Mouse (Mus musculus) hindbrain, embryonic 12.5 days (tissue): ENCODE data around the gene Pros1. TPM values are rescaled to one million over a fixed set of nuclear protein-coding genes. Genes with fewer than 3 reads are reported as not detected.
A peak's percentile ranks its signal among the peaks of the same experiment; 100 is the strongest.

Experiments used
- ATAC-seq: fragments of 200-750 bp; cut with Nextera tagmentation; 2 replicates; pipeline ENCODE4 v1.8.0; 2017; ENCODE audit warnings: moderate TSS enrichment; ENCODE audit not compliant: low FRiP score
- H3K27ac ChIP-seq: fragments of 300-500 bp; sonication (generic); 2 replicates; pipeline ENCODE4 v1.5.1; 2016; ENCODE audit warnings: mild to moderate bottlenecking
- H3K27me3 ChIP-seq: fragments of 300-500 bp; sonication (generic); 2 replicates; pipeline ENCODE4 v1.6.1; 2016; ENCODE audit warnings: mild to moderate bottlenecking
- H3K36me3 ChIP-seq: fragments of 300-500 bp; sonication (generic); 2 replicates; pipeline ENCODE4 v1.6.1; 2016; ENCODE audit warnings: mild to moderate bottlenecking
- H3K4me1 ChIP-seq: fragments of 300-500 bp; sonication (generic); 2 replicates; pipeline ENCODE4 v1.6.1; 2016
- H3K4me2 ChIP-seq: fragments of 300-500 bp; sonication (generic); replicated peaks from 2 replicates; pipeline ENCODE4 v1.6.1; 2016; ENCODE audit warnings: mild to moderate bottlenecking
- H3K4me3 ChIP-seq: fragments of 300-500 bp; sonication (generic); 2 replicates; pipeline ENCODE4 v1.5.1; 2016; ENCODE audit warnings: mild to moderate bottlenecking
- H3K9ac ChIP-seq: fragments of 300-500 bp; sonication (generic); 2 replicates; pipeline ENCODE4 v1.6.1; 2016; ENCODE audit warnings: mild to moderate bottlenecking, moderate library complexity
- H3K9me3 ChIP-seq: fragments of 300-500 bp; sonication (generic); replicated peaks from 2 replicates; pipeline ENCODE4 v1.6.1; 2016; ENCODE audit warnings: mild to moderate bottlenecking
- WGBS: fragments of 180-500 bp; shearing (Covaris S2); methylation state at CpG from one replicate; pipeline ENCODE4 v1.1.7; 2016; 5-methylcytosine and 5-hydroxymethylcytosine counted together
- polyA plus RNA-seq: library from polyadenylated mRNA; unstranded; fragments of >200 nt; fragmentation: Nextera tagmentation; extraction: Ambion mirVana; gene quantifications from 2 replicates; pipeline ENCODE4 v1.2.1, GENCODE M21; 2016

Gene Pros1
- 20.1 and 22.4 TPM in 2 replicates for polyA plus RNA-seq

DNA sequence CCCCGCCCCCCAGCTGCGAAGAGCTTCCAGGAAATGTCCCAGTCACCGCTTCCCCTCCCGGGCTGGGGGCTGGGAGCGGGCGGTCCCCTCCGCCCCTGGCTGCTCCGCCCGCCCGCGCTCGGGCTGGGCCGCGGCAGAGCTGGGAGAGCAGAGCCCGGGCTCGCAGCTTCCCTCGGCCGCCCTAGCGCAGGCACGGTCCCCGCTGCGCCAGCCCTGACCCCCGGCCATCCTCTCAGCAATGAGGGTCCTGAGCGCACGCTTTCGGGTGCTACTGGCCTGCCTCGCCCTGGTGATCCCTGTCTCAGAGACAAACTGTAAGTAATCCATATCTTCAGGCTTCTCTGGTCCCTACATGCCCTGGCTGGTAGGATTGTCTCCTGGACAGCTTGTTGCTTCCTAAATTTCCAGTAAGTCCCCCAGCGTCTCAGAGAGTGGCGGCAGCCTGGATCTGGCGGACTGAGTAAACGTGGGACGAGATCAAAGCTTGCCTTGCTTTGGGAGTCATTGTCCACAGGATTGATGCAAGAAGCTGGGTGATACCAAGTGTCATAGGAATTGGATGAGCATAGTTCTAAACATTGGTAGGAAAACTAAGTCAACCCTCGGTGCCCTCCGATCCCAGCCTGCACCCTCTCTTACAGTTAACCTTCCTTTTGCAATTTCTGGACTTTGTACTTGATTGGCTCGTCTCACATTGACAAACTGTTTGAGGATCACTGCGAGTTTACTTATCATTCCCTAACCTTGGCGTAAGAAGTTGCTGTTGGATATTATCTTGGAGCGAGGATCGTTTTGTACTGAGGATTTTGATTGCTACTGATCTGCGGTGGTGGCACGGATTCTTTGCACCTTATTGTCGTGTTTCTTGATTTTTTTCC is at the start of gene Pros1:
TSS of gene Pros1 (plus strand) at position 117 of the 878 bp plus-strand sequence.
- peak within 1 kb of the TSS; percentile 55 for H3K4me3 ChIP-seq
- H3K36me3 ChIP-seq = no peaks in the 10 kb centered on the region
- H3K4me2 ChIP-seq = peak within 1 kb of the TSS; percentile 76
- no peaks in the 10 kb centered on the region for H3K27me3 ChIP-seq
- peaks cover 7% of the 10 kb centered on the region; the same call in 1 of the 2 replicates for H3K4me1 ChIP-seq
- H3K9me3 ChIP-seq = no peaks in the 10 kb centered on the region
- 7% methylated on average over 29 of the region's 42 CpGs for WGBS
- peak; percentile 94 for ATAC-seq
- H3K27ac ChIP-seq = no peak within 1 kb of the TSS
- peak within 1 kb of the TSS; percentile 73 for H3K9ac ChIP-seq

DNA sequence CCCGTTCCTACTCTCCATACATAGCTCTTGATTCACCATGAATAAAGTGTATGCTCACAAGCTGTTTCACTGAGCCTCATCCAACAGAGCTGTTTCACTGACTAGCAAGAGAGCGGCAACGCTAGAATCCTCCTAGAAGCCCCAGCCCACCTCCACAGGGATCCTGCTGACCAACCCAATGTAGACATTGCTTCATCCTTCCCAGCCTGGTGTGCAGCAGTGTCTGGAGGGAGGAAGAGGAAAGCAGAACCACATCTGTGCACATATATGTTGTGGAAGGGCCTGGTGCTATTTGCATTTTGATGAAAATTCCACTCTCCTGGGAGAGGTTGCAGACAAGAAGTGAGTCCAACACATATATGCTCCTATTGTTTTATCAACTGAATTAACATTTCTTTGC is 49.5 kb upstream of the Pros1 start:
- Histone ChIP-seq H3K36me3 (peaks cover 13% of the 10 kb centered on the region; the same call in 1 of the 2 replicates), H3K4me2 (no peak overlapping the region), H3K27me3 (no peaks in the 10 kb centered on the region), H3K27ac (no peak overlapping the region), H3K4me3 (no peak overlapping the region), H3K4me1 (peaks cover 6% of the 10 kb centered on the region; the same call in 1 of the 2 replicates), H3K9ac (no peak overlapping the region), H3K9me3 (no peaks in the 10 kb centered on the region)
- no peak for ATAC-seq
- 91% methylated on average over 3 of the region's 3 CpGs for WGBS

- no peaks in the 10 kb centered on the region for H3K9me3 ChIP-seq
- H3K4me3 ChIP-seq = no peak overlapping the region
- WGBS = 70% methylated on average over 8 of the region's 8 CpGs
- no peak overlapping the region for H3K4me2 ChIP-seq
- H3K9ac ChIP-seq = no peak overlapping the region
- H3K4me1 ChIP-seq = peaks cover 6% of the 10 kb centered on the region; the same call in 1 of the 2 replicates
- H3K36me3 ChIP-seq = peaks cover 4% of the 10 kb centered on the region; the same call in 1 of the 2 replicates
- no peak overlapping the region for H3K27ac ChIP-seq
- no peaks in the 10 kb centered on the region for H3K27me3 ChIP-seq
- ATAC-seq = no peak
These were observed 46.7 kb upstream of the Pros1 start for GRCm38 (mm10) chr16:62807249-62807979.

DNA sequence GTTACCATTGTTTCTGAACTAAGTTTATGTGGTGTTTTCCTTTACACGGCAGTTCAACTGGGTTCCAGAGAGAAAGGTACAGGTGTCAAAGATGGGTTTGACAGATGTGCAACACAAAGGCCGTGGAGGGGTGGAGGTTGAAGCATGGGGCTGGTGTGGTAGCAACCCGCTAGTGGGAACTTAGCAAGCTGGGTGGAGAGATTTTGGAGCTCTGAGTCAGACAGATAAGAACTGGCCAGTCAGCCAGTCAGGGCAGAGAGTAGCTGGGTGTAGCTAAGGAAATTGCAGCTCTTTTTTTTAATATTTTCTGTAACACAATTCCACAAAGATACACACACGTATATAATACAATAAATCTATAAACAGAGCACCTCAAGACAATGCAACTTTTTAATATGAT is 43.3 kb upstream of the Pros1 start:
- WGBS = 92% methylated on average over 4 of the region's 4 CpGs
- Histone ChIP-seq H3K36me3 (no peaks in the 10 kb centered on the region; the same call in 1 of the 2 replicates), H3K9ac (no peak overlapping the region), H3K27me3 (no peaks in the 10 kb centered on the region), H3K27ac (no peak overlapping the region), H3K4me1 (peaks cover 6% of the 10 kb centered on the region; the same call in 1 of the 2 replicates), H3K4me2 (no peak overlapping the region), H3K4me3 (no peak overlapping the region), H3K9me3 (no peaks in the 10 kb centered on the region)
- no peak for ATAC-seq

DNA sequence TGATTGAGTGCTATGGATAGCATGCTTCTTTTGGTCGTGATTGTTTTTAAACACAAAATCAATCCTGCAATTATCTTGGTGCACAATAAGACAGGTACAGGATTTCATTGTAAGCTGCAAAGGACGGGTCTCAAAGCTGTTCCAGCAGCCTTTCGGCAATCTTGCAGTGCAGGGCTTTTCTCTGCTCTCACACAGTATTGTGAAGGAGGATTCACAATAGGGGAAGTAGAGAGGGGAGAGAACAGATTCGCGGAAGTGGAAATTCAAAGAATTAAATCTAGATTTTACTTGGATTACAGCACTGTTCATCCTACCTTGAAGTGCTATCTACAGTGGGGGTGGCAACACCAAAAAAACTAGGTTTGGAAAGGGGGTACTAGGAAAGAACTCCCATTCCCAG is 40.3 kb upstream of the Pros1 start:
- H3K4me1 ChIP-seq = no peaks in the 10 kb centered on the region
- H3K9ac ChIP-seq = no peak overlapping the region
- H3K27ac ChIP-seq = no peak overlapping the region
- ATAC-seq = no peak
- H3K4me3 ChIP-seq = no peak overlapping the region
- no peaks in the 10 kb centered on the region; the same call in 1 of the 2 replicates for H3K36me3 ChIP-seq
- no peaks in the 10 kb centered on the region for H3K27me3 ChIP-seq
- no peak overlapping the region for H3K4me2 ChIP-seq
- WGBS = 86% methylated on average over 5 of the region's 5 CpGs
- H3K9me3 ChIP-seq = no peaks in the 10 kb centered on the region

DNA sequence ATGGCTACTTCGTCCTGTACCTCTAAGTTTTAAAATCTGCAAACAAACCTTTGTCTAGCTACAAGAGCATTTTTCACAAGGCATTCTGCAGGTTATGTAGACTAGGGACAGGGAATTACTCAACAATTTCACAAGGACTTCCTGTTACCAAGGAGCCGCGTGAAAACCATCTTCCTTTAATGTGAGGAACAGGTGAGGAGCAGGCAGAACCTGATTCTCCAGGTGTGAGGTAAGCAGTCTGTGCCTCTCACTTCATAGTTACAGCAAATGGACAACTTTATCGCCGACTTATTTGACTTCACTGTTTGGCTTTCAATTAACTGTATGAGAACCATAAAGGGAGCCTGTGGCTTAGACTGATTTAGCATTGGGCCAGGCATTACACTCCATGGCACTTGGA is 39.6 kb upstream of the Pros1 start, which contains the start of gene Stx19:
TSS of gene Stx19 (plus strand) at position 186 of the 400 bp plus-strand sequence.
- WGBS = 89% methylated on average over 5 of the region's 5 CpGs
- Histone ChIP-seq H3K27me3 (no peaks in the 10 kb centered on the region), H3K27ac (no peak within 1 kb of the TSS), H3K9ac (no peak within 1 kb of the TSS), H3K4me1 (no peaks in the 10 kb centered on the region), H3K36me3 (no peaks in the 10 kb centered on the region; the same call in 1 of the 2 replicates), H3K9me3 (no peaks in the 10 kb centered on the region), H3K4me3 (no peak within 1 kb of the TSS), H3K4me2 (no peak within 1 kb of the TSS)
- no peak for ATAC-seq

GRCm38 (mm10) chr16:62822472-62822871 is 31.6 kb upstream of the Pros1 start:
- no peak overlapping the region for H3K4me2 ChIP-seq
- no peaks in the 10 kb centered on the region for H3K4me1 ChIP-seq
- WGBS = 92% methylated on average over 6 of the region's 6 CpGs
- H3K9ac ChIP-seq = no peak overlapping the region
- no peak overlapping the region for H3K4me3 ChIP-seq
- no peak overlapping the region for H3K27ac ChIP-seq
- ATAC-seq = no peak
- no peaks in the 10 kb centered on the region for H3K27me3 ChIP-seq
- H3K9me3 ChIP-seq = no peaks in the 10 kb centered on the region
- H3K36me3 ChIP-seq = peaks cover 3% of the 10 kb centered on the region; the same call in 1 of the 2 replicates

GRCm38 (mm10) chr16:62826156-62827001 is 27.7 kb upstream of the Pros1 start:
- Histone ChIP-seq H3K4me1 (no peaks in the 10 kb centered on the region), H3K9ac (no peak overlapping the region), H3K4me2 (no peak overlapping the region), H3K27ac (no peak overlapping the region), H3K36me3 (peaks cover 3% of the 10 kb centered on the region; the same call in 1 of the 2 replicates), H3K9me3 (no peaks in the 10 kb centered on the region), H3K27me3 (no peaks in the 10 kb centered on the region), H3K4me3 (no peak overlapping the region)
- peak; percentile 26; the same call in 1 of the 2 replicates for ATAC-seq
- WGBS = 78% methylated on average over 12 of the region's 12 CpGs

DNA sequence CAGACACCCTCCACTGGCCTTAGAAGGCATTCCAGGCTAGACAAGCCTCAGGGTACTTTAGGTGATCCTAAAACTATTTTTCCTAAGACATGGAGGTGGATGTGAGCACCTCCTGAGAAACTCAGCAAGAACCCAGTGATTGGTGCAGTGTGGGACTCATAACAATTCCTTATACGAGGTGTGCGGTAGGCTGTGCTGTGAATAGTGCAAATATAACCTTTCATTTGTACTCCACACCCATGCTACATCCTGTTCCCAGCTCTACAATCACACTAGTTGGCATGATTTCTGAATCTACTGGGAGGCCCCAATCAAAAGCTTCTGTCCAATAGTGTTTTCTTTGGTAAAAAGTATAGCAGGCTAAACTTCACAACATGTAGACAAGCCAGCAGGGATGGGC is 22.1 kb upstream of the Pros1 start:
- no peak overlapping the region for H3K27ac ChIP-seq
- ATAC-seq = no peak
- H3K27me3 ChIP-seq = no peaks in the 10 kb centered on the region
- H3K4me3 ChIP-seq = no peak overlapping the region
- H3K36me3 ChIP-seq = no peaks in the 10 kb centered on the region
- WGBS = 89% methylated on average over 2 of the region's 2 CpGs
- H3K9ac ChIP-seq = no peak overlapping the region
- no peaks in the 10 kb centered on the region for H3K4me1 ChIP-seq
- no peaks in the 10 kb centered on the region for H3K9me3 ChIP-seq
- H3K4me2 ChIP-seq = no peak overlapping the region

- no peak overlapping the region for H3K27ac ChIP-seq
- no peaks in the 10 kb centered on the region for H3K36me3 ChIP-seq
- no peaks in the 10 kb centered on the region for H3K27me3 ChIP-seq
- ATAC-seq = no peak; the same call in 1 of the 2 replicates
- no peaks in the 10 kb centered on the region for H3K4me1 ChIP-seq
- no peaks in the 10 kb centered on the region for H3K9me3 ChIP-seq
- no peak overlapping the region for H3K9ac ChIP-seq
- no peak overlapping the region for H3K4me3 ChIP-seq
- no peak overlapping the region for H3K4me2 ChIP-seq
- WGBS = 24% methylated on average over 4 of the region's 4 CpGs
These were observed 21.6 kb upstream of the Pros1 start for GRCm38 (mm10) chr16:62832481-62832880.

- H3K27me3 ChIP-seq = no peaks in the 10 kb centered on the region
- H3K4me3 ChIP-seq = no peak overlapping the region
- no peaks in the 10 kb centered on the region for H3K9me3 ChIP-seq
- H3K4me2 ChIP-seq = no peak overlapping the region
- H3K36me3 ChIP-seq = no peaks in the 10 kb centered on the region
- WGBS = 67% methylated on average over 3 of the region's 3 CpGs
- no peak overlapping the region for H3K27ac ChIP-seq
- H3K4me1 ChIP-seq = no peaks in the 10 kb centered on the region
- H3K9ac ChIP-seq = no peak overlapping the region
- no peak for ATAC-seq
These were observed 19.9 kb upstream of the Pros1 start for GRCm38 (mm10) chr16:62834016-62834735.
